Mouse (Mus musculus) ZHBTc4 (cell line): ENCODE measurements around the gene Hspb7.

Source experiments
- DNase-seq: peaks from one replicate; pipeline ENCODE4 v3.0.0-alpha.2; 2011; ENCODE audit warnings: low read depth, low spot score

Hspb7 gene

DNA sequence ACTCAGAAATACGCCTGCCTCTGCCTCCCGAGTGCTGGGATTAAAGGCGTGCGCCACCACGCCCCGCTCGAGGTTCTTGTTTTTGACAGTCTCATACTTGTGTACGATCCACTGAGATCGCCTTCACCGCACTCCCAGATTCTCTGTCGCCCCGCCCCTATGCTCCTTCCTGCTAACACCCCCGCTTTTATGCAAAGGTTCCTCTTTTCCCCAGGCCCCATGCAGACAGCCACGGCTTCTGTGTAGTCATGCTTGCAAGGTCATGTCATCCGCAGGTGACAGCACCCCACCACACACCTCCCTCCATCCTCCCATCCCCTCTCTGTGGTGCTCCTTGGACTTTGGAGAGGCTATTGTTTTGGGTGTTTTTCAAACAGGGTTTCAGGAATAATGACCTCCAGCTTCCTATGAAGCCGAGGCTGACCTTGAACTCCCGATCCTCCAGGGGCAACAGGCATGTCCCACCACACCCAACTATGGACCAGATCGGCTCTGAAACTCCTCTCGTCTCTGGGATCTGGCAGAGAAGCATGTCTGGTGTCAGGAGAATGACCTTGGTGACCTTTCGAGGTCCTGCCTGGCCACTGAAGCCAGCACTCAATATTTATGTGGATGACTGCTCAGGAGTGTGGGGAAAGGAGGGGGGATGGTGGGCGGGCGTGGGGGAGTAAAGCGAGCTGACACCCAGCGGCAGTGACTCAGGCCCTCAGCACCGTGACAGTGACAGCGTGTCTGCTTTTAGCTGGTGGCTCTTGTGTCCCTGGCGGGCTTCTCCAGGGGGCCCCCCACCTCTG, 984 bp upstream of the Hspb7 start:
- DNase-seq = peak; percentile 81

DNA sequence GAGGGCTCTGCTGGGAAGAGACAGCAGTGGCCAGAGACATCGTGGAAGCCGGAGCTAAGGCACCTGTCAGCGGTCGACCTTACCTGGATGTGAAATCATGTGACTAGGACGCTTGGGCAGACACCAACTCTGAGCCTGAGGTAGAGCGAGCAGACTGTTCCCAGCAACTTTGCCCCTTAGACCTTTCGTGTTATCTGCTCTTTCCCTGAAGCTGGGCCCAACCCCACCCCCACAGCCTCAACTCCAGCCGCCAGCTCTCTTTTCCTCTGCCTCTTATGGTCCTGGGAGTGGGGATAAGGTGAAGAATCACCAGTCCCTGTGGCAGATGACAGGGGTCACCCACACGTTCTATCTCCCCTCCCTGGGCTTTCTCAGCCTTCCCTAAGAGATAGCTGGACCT, 307 bp downstream of the Hspb7 start:
- no peak for DNase-seq

DNA sequence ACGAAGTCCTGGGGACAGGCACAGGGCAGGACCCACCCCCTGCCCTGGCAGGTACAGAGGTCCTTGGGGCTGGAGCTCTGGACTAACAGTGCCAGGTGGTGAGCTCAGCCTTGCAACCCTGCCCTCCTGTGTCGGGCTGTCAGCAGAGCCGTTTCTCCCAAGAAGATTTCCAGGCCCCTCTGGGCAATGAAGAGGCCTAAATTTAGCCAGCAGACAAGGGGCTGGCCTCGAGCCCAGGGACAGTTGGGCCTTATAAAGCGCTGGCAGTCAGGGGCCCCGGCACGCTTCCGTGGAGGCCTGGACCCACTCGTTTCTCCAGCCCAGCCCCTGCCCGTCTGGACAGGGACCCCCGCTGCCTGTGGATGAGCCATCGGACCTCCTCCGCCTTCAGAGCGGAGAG, 844 bp downstream of the Hspb7 start:
- DNase-seq = no peak

DNA sequence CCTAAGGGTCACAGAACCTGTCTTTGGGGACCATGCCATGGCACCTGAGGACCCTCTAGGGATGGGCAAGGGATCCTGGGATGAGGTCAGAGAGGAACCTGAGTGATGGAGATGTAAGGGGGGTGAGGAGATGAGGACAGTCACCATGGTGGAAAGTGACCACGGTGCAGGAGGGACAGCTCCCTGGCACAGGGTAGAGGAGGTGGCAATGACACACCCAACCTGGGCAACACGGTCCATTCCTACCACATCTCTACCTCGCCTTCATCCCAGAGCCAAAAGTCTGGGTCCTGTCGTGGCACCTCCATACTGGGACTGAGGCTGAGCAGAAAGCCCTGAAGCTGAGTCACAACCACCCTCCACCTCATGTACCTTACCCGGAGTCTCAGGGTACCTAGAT, 2.3 kb downstream of the Hspb7 start:
- DNase-seq = no peak

DNA sequence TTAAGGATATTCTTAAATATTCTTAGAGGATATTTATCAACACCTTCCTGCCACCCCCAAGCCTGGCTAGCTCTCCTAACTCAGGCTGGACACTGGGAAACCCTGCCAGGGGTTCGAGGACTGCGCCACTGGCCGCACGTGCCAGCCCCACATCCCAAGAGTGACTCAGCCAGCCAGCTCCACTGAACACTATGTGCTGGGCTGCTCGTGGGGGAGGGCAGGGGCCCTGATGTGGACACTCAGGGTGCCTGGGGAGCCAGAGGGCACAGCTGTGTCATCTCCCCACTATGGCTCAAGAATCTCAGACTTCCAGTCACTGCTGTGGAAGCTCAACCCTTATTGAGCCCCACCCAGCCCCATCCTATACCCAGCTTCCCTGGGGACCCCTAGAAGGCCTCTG, 2.7 kb downstream of the Hspb7 start:
- no peak for DNase-seq

DNA sequence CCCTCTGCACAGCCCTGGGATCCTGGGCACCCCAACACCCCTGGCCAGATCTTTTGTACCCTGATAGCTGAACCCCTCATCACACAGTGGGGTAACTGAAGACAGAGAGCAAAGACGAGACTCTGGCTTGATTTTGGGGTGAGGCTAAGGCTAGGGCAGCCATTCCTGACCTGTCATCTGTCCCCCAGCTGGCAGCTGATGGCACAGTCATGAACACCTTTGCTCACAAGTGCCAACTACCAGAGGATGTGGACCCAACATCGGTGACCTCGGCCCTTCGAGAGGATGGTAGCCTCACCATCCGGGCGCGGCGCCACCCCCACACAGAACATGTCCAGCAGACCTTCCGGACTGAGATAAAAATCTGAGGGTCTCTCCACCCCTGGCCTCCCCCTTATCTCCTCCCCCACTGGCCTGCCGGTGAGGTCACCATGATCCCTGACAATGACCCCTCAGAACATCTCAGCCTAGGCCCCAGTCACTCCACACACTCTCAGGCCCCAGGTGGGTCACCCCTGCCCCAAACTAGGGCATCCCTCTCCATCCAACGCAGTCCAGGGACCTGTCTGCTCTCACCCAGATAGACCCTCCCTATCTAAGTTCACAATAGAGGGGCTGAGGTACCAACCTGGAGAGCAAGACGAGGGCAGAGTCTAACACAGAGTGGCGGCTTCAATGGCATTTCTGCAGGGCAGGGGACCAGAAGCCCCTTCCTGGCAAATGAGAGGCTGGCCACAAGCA, 3.3 kb downstream of the Hspb7 start:
- no peak for DNase-seq

DNA sequence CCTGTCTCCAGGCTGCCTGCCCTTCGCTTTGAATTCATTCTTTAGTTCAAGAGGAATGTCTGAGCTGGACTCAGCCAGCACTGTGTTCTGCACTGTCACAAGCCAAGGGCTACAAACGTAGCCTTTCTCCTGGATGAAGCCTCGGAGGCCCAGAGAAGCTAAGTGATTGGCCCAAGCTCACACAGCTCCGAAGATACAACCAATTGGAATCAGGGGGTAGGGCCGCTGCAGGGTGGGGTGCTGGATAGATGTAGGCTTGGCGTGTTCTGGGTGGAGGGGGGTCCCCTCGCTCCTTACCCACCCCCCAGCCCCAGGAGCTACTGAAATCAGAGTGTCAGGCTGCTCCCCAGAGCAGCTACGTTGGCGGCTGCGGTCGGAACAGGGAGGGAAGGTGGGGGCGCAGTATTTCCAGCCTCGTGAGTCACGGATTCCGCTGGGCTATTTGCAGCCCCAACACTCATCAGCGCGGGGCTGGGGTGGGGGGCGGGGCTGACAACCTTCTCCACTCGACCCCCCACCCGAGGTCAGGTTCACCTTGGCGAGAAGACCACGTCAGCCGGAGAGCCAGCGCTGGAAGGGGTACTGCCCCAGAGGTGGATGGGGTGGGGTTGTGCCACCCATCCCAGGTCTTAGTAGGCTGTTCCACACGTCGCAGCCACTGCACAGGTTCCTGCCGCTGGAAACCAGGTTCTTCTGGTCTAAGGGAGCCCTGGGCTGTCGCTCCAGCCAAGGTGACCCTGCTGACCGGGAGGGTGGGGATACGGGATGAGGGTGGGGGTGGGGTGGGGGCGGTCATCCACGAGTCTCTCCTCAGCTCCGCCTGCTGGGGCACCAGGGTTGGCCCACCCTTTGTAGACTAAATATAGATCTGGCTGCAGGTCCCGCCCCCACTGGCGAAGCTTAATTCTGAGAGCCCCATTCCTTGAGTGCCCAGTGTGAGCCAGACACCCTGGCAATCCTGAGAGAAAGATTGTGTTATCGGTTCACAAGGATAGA, 5.2 kb downstream of the Hspb7 start:
- DNase-seq = peak; percentile 95

DNA sequence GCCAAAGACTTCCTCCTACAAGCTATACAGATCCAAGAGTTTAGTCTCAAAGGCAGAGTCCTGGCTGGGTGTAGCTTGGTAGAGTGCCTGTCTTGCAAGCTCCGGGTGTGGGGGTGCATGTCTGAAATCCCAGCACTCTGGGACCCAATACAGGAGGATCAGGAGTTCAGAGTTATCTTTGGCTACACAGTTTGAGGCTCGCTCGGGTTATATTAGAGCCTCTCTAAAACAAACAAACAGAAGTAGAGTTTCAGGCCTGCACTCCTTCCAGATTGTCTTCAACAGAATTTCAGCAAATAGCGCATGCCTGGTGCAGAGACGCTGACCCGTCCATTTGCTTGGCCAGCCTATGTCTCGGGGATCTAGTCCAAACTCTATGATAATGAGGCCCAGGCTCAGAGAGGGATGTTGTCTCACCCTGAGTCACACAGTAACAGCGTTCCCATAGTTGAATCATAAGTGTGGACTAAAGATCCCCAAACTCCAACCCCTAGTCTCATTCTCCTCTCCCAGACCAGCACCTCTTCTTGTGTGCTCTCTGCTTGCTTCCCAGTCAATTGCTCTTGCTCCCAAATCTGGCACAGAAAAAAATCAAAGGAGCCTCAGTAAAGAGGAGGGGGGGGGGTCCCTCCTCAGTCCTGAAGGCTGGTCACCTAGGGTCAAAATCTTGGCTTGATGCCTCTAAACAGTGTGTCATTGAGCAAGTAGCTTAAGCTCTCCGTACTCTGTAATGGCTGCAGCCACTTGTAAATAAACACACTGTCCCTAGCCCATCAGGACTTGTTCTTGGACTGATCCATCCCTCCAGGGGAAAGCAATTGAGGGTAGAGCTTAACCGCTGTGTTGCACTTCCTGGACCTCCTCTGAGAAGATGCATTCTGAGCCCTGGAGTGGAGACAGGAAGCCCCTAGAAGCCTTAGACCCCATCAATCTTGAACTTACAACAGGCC, 6.5 kb downstream of the Hspb7 start:
- DNase-seq = peak; percentile 71

DNA sequence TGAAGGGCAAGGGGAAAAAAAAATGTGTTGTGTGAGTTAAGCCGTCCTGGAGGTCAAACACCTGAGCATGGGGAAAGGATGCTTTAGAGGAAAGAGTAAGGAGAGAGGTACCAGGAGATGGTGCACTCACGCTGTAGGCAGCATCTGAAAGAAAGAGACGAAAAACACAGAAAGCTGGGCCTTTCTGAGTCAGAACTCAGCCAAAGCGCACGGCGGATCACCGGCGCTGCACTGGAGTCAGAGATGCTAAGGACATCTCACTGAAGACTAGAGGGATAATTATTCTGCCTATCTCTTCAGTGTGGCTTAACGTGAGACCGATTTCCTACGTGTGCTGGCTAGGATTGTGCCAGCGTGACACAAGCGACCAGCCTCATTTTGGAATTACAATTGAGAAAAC, 7.3 kb downstream of the Hspb7 start:
- no peak for DNase-seq

DNA sequence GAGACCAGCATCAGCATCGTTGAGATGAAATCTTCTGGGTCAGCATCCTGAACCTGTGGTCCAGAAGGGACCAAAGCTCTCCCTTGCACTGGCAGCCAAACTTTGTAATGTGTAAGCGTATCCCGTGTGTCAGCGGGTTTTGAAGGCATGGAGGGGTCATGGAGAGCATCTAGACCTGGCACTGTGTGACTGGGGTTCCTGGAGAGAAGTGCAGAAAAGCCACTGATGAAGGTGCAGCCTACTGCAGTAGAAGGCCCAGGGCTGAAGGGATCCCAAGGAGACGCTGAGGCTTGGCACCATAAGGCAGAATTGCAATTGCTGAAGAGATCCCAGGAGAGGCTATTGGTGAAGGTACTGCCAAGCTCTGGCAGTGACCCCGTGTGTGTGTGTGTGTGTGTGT, 8.8 kb downstream of the Hspb7 start:
- no peak for DNase-seq

DNA sequence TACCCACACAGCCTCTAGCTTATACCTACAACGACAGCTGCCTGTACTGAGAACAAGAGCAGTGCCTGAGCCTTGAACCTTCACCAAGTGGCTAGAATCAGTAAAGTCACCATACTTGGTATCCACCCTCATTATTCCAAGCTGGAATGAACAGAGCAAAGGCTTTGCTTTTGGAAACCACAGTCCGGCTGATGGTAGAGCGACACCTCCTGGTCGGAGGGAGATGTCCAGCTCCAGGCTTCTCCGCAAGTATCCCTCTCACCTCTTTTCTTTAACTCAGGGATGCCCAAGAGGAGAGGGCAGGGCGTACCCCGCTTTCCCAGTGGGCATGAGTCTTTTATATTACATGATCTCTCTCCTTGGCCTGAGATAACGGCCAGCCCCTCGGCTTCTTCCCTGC, 9.3 kb downstream of the Hspb7 start:
- peak; percentile 85 for DNase-seq

DNA sequence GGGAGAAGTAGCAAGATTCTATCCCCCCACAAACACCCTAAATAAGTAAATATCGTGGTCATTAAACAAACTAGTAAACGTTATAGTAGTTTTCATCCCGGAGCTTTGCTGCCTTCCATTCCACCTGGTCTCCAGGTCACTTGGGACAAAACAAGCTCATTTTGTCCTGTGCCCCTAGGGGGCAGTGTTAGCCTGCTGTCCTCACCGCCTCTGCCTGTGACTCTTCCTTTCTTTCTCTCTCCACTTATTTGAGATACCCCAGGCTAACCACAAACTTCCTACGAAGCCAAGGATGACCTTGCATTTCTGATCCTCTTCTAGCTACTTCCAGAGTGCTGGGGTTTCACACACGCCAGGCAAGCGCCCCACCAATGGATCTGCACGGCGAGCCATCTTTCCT, 10.4 kb downstream of the Hspb7 start:
- DNase-seq = no peak

DNA sequence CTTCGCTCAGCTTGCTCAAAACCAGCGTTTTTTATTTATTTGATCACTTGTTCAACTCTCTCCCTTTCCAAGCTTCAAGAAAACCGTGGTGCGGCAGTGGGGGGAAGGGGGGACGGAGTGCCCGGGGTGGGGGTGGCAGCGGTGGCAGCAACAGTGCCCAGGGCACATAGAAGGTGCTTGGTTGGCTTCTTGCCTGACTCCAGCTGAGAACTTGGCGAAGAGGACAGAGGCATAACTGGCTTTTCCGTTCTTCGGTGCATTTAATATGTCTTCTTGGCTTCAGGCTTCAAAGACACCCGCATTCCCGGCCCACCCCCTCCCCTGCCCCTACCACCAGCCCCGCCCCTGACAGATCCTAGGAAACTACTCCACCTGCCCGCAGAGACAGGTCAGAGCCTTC, 12.1 kb downstream of the Hspb7 start:
- DNase-seq = no peak

DNA sequence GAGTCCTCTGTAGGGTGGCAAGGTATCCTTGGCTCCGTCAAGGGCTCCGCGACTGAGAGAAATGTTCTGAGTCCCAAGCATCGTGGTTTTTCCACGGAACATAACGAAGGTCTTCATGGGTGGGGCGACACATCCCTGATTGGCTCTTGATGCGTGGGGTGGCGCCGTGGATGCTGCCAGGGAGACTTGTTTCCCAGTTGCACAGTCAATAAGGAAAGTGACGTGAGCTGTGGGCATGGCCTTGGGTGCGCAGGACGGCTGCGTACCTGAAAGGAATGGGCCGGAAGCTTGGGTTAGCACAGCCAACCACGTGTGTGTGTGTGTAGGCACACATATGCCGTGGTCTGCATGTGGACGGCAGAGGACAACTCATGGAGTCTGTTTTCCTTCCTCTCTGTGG, 12.6 kb downstream of the Hspb7 start:
- peak; percentile 90 for DNase-seq

DNA sequence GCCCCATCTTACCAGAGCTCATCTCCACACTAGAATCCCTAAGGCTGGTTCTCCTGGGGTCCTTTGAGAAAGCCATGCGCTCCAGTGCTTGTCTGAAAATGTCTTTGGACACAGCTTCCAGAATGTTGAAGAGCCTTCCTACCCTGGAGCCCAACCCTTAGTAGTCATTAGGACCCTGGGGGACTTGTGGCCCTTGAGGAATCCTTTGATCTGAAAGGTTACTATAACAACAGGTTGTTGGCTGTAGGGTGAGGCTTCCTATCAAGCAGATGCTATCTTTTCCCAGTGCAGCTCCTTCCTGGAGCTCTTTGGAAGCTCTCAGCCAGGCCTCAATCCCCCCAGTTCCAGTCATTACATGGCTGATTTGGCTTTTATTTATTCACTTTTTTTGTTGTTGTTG, 15.4 kb downstream of the Hspb7 start, which contains the start of gene Srarp:
Gene Srarp, minus strand, starts transcription at position 132 of the 400 bp plus-strand sequence.
- no peak for DNase-seq

DNA sequence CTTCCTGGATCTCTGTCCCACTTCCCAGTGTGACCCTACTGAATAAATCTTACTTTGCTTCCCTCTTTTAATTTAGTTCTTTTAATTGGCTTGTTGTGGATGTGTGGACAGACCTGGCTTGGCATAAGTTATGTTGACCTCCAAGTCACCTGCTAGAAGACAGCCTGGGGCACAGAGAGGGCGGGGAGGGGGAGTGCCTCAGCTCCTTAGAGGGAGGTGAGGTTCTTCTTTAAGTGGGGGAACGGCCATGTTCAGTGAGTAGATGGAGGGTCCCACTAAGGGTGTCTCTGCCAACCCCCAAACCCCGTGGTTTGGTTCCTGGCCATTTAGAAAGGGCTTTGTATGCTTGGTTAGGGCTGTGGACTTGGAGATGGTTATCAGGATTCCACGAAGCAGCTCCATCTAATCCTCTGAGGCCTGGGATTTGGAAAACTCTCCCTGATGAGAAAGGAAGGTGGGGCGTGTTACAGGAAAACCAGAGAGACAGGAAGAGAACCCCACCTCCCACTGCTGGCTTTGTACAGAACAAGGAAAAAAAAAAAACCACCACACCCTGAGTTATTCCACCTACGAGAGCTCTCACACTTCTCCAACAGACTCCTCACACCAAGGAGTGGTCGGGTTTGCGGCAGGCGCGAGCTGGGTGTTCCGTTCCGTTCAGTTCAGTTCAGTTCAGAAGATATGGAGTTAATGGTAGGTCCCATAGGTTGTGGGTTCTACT, 18.7 kb downstream of the Hspb7 start:
- peak; percentile 58 for DNase-seq

DNA sequence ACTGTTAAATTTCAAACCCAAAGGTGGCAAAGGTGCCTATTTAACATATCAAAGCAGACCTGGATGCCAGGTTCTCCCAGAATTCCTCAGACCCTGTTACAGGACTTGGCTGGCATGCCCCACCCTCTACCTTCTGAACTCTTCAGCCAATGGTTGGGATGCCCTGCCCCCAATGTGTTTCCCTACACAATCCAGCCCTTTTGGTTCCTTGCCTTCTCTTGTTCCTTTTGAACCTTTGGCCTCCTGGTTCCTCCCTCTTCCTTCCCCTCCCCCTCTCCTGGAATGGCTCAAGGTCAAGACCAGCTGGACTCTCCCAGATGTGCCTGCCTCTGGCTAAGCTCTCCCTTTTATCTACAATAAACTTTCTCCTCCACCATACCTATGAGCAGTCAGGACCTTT, 20.3 kb downstream of the Hspb7 start:
- peak; percentile 94 for DNase-seq

DNA sequence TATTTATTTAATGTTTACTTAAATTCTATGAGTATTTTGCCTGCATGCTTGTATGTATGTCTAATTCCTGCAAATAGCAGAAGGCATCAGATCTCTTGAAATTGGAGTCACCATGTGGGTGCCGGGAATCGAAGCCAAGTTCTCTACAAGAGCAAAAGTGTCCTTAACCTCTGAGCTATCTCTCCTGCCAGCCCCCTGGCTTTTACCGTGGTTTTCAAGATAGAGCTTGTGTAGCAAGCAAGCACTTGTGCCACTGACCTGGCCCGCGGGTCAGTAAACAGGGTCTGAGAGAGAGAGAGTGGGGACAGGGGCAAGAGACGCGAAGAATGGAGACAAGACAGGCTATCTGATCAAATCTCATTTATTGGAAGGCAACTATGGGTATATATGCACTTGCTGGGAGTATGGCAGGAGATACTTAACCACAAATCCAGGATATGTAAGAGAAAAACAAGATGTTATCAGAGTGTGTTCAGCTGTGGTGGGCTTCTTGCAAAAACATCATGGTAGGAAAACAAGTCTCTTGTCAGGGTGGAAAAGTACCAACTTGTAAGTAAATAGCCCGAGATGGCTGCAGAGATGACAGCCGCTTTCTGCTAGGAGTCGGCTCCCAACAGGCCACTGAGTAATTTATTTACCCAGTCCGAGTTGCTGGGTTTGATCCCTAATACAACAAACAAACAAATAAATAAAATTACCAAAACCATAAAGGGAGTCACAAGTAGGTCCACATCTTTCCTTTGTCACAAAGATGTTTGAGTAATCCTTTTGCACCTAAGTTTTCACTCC, 23.3 kb downstream of the Hspb7 start:
- no peak for DNase-seq
